Mouse (Mus musculus) gastrocnemius, postnatal 4 days (tissue): Measurements from ENCODE around the gene Itpkc. TPM values are rescaled to one million over a fixed set of nuclear protein-coding genes. Genes with fewer than 3 reads are reported as not detected.
A peak's percentile ranks its signal among the peaks of the same experiment; 100 is the strongest.

Source experiments
- DNase-seq, 2 experiments: peaks; one replicate each; pipeline ENCODE4 v3.0.0; 2021 to 2022; ENCODE audit warnings: low spot score in 2 of 2, mixed read lengths in 2 of 2
- total RNA-seq, 2 experiments: library from RNA; stranded (reverse); gene quantifications; 2 replicates each; pipeline ENCODE4 v1.2.3; 2021

Itpkc gene
- total RNA-seq, 2 experiments from 2014 or later = 7.2 to 8.5 TPM

GRCm38 (mm10) chr7:27238568-27238967 lies 10.1 kb upstream of the Itpkc start:
- no peak for DNase-seq

GRCm38 (mm10) chr7:27237527-27237926 lies 9.1 kb upstream of the Itpkc start:
- DNase-seq = no peak

GRCm38 (mm10) chr7:27235726-27236125 lies 7.3 kb upstream of the Itpkc start:
- DNase-seq = no peak

GRCm38 (mm10) chr7:27233300-27233699 lies 4.8 kb upstream of the Itpkc start:
- no peak for DNase-seq

- peak; percentile 78 to 92 for DNase-seq
These were observed 4.4 kb upstream of the Itpkc start, which contains the start of gene Coq8b for GRCm38 (mm10) chr7:27232781-27233281. TSS of gene Coq8b (plus strand) at chr7:27233023.

- DNase-seq = no peak
These were observed 3.4 kb upstream of the Itpkc start for GRCm38 (mm10) chr7:27231693-27232331.

GRCm38 (mm10) chr7:27230781-27231180 lies 2.3 kb upstream of the Itpkc start:
- no peak for DNase-seq

GRCm38 (mm10) chr7:27228865-27229264 lies 404 bp upstream of the Itpkc start:
- no peak for DNase-seq

GRCm38 (mm10) chr7:27227676-27228075 lies 785 bp downstream of the Itpkc start:
- DNase-seq = no peak

GRCm38 (mm10) chr7:27227276-27227675 lies 1.2 kb downstream of the Itpkc start:
- DNase-seq = no peak

GRCm38 (mm10) chr7:27224877-27225575 lies 3.4 kb downstream of the Itpkc start:
- DNase-seq = peak in 1 of 2 experiments; percentile 20

GRCm38 (mm10) chr7:27222538-27222937 lies 5.9 kb downstream of the Itpkc start:
- DNase-seq = no peak

GRCm38 (mm10) chr7:27221939-27222338 lies 6.5 kb downstream of the Itpkc start:
- DNase-seq = no peak

- no peak for DNase-seq
These were observed 8.5 kb downstream of the Itpkc start for GRCm38 (mm10) chr7:27219937-27220336.

GRCm38 (mm10) chr7:27218586-27218985 lies 9.9 kb downstream of the Itpkc start:
- no peak for DNase-seq

GRCm38 (mm10) chr7:27212626-27213025 lies 15.8 kb downstream of the Itpkc start:
- DNase-seq = no peak

- no peak for DNase-seq
These were observed 24.6 kb downstream of the Itpkc start for GRCm38 (mm10) chr7:27203730-27204449.

- no peak for DNase-seq
These were observed 29.7 kb downstream of the Itpkc start for GRCm38 (mm10) chr7:27198779-27199178.

- DNase-seq = no peak
These were observed 30.1 kb downstream of the Itpkc start for GRCm38 (mm10) chr7:27198355-27198754.

GRCm38 (mm10) chr7:27197634-27198033 lies 30.8 kb downstream of the Itpkc start:
- DNase-seq = no peak

- DNase-seq = no peak
These were observed 31.3 kb downstream of the Itpkc start for GRCm38 (mm10) chr7:27197136-27197535.
